Mouse (Mus musculus) forebrain, embryonic 16.5 days (tissue): ENCODE measurements around the gene Gm10642. TPM values are rescaled to one million over a fixed set of nuclear protein-coding genes. Genes with fewer than 3 reads are reported as not detected.

Experiments
- ATAC-seq: fragments of 200-750 bp; cut with Nextera tagmentation; 2 replicates; pipeline ENCODE4 v1.8.0; 2017; ENCODE audit warnings: mild to moderate bottlenecking, moderate library complexity
- H3K27ac ChIP-seq: fragments of 300-500 bp; sonication (generic); 2 replicates; pipeline ENCODE4 v1.5.1; 2014; ENCODE audit warnings: low read length, control low read depth
- H3K27me3 ChIP-seq: fragments of 300-500 bp; sonication (generic); replicated peaks from 2 replicates; pipeline ENCODE4 v1.6.1; 2014; ENCODE audit warnings: low read length; ENCODE audit not compliant: control insufficient read depth, insufficient read depth
- H3K36me3 ChIP-seq: fragments of 300-500 bp; sonication (generic); 2 replicates; pipeline ENCODE4 v1.6.1; 2014; ENCODE audit not compliant: control insufficient read depth, insufficient read depth
- H3K4me1 ChIP-seq: fragments of 300-500 bp; sonication (generic); replicated peaks from 2 replicates; pipeline ENCODE4 v1.6.1; 2014; ENCODE audit warnings: low read length; ENCODE audit not compliant: control insufficient read depth, insufficient read depth
- H3K4me2 ChIP-seq: fragments of 300-500 bp; sonication (generic); 2 replicates; pipeline ENCODE4 v1.6.1; 2014; ENCODE audit warnings: mild to moderate bottlenecking, low read length, control low read depth
- H3K4me3 ChIP-seq: fragments of 300-500 bp; sonication (generic); replicated peaks from 2 replicates; pipeline ENCODE4 v1.5.1; 2014; ENCODE audit warnings: mild to moderate bottlenecking, low read length, control low read depth
- H3K9ac ChIP-seq: fragments of 300-500 bp; sonication (generic); replicated peaks from 2 replicates; pipeline ENCODE4 v1.6.1; 2014; ENCODE audit warnings: low read depth, low read length, control low read depth
- H3K9me3 ChIP-seq: fragments of 300-500 bp; sonication (generic); 2 replicates; pipeline ENCODE4 v1.6.1; 2016; ENCODE audit warnings: low read length; ENCODE audit not compliant: control insufficient read depth
- WGBS: fragments of 180-500 bp; shearing (Covaris S2); extraction: QIAGEN DNeasy Blood & Tissue Kit; methylation state at CpG from one replicate; pipeline ENCODE4 v1.1.7; 2014; 5-methylcytosine and 5-hydroxymethylcytosine counted together
- polyA plus RNA-seq: library from polyadenylated mRNA; unstranded; fragments of >200 nt; fragmentation: Nextera tagmentation; extraction: Ambion mirVana; gene quantifications from 2 replicates; pipeline ENCODE4 v1.2.1, GENCODE M21; 2015

The Gm10642 gene
- polyA plus RNA-seq, 1 experiment from 2014 or later = 0.37 TPM

DNA sequence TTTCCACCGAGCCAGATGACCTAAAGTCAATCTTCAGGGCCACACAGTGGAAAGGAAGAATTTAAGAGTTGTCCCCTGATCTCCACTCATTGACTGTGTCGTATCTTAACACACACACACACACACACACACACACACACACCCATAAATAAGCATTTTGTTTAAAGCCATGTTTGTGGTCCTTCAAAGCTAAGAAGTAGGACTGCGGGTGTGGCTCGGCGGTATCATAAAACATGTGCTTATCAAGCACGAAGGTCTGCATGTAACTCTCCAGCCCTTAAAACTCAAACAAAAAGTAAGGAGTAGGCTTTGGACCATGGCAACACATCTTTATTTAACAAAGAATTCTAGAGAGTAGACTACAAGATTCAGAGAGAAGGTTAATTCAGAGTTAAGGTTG lies 14.3 kb downstream of the Gm10642 start:
- Histone ChIP-seq H3K9ac (no peak overlapping the region), H3K36me3 (no peaks in the 10 kb centered on the region), H3K27me3 (no peaks in the 10 kb centered on the region), H3K4me1 (no peaks in the 10 kb centered on the region), H3K4me3 (no peak overlapping the region), H3K27ac (no peak overlapping the region), H3K4me2 (no peak overlapping the region), H3K9me3 (no peaks in the 10 kb centered on the region)
- ATAC-seq = no peak
- WGBS = 95% methylated on average over 6 of the region's 6 CpGs

- ATAC-seq = no peak
- no peak overlapping the region for H3K27ac ChIP-seq
- H3K4me3 ChIP-seq = no peak overlapping the region
- 74% methylated on average over 6 of the region's 6 CpGs for WGBS
- no peaks in the 10 kb centered on the region for H3K27me3 ChIP-seq
- H3K4me2 ChIP-seq = no peak overlapping the region
- H3K4me1 ChIP-seq = no peaks in the 10 kb centered on the region
- no peak overlapping the region for H3K9ac ChIP-seq
- H3K9me3 ChIP-seq = no peaks in the 10 kb centered on the region
- no peaks in the 10 kb centered on the region for H3K36me3 ChIP-seq
Observed at GRCm38 (mm10) chr9:70671278-70671677, 15.2 kb downstream of the Gm10642 start.

GRCm38 (mm10) chr9:70671772-70672579 lies 15.9 kb downstream of the Gm10642 start:
- 52% methylated on average over 10 of the region's 10 CpGs for WGBS
- Histone ChIP-seq H3K36me3 (no peaks in the 10 kb centered on the region), H3K4me2 (no peak overlapping the region), H3K27me3 (no peaks in the 10 kb centered on the region), H3K27ac (no peak overlapping the region), H3K9me3 (no peaks in the 10 kb centered on the region), H3K4me1 (no peaks in the 10 kb centered on the region), H3K4me3 (no peak overlapping the region), H3K9ac (no peak overlapping the region)
- no peak for ATAC-seq

- no peak overlapping the region for H3K4me3 ChIP-seq
- WGBS = 92% methylated on average over 4 of the region's 4 CpGs
Observed at GRCm38 (mm10) chr9:70673656-70674055, 17.6 kb downstream of the Gm10642 start.

GRCm38 (mm10) chr9:70675117-70675516 lies 19.1 kb downstream of the Gm10642 start:
- H3K4me2 ChIP-seq = no peak overlapping the region
- H3K9me3 ChIP-seq = no peaks in the 10 kb centered on the region
- WGBS = 85% methylated on average over 4 of the region's 4 CpGs
- H3K27me3 ChIP-seq = no peaks in the 10 kb centered on the region
- no peak for ATAC-seq
- 0 out of 2 replicates have a peak, but pooled peaks cover 3% of the 10 kb centered on the region for H3K4me1 ChIP-seq
- no peak overlapping the region for H3K27ac ChIP-seq
- H3K36me3 ChIP-seq = no peaks in the 10 kb centered on the region
- H3K9ac ChIP-seq = no peak overlapping the region
- no peak overlapping the region for H3K4me3 ChIP-seq

More at GRCm38 (mm10) chr9:70673656-70674055, 17.6 kb downstream of the Gm10642 start:
- Histone ChIP-seq H3K27ac (no peak overlapping the region), H3K27me3 (no peaks in the 10 kb centered on the region), H3K4me2 (no peak overlapping the region), H3K9me3 (no peaks in the 10 kb centered on the region), H3K4me1 (0 out of 2 replicates have a peak, but pooled peaks cover 3% of the 10 kb centered on the region), H3K9ac (no peak overlapping the region), H3K36me3 (no peaks in the 10 kb centered on the region)
- ATAC-seq = no peak

GRCm38 (mm10) chr9:70675961-70676360 lies 19.9 kb downstream of the Gm10642 start:
- WGBS = 84% methylated on average over 5 of the region's 5 CpGs
- peaks cover 6% of the 10 kb centered on the region for H3K4me1 ChIP-seq
- no peak for ATAC-seq

GRCm38 (mm10) chr9:70678682-70679131 lies 22.7 kb downstream of the Gm10642 start, which contains the start of gene Adam10:
Gene Adam10, plus strand, starts transcription at chr9:70678997.
- H3K4me3 ChIP-seq = peak within 1 kb of the TSS; percentile 96
- H3K27ac ChIP-seq = peak within 1 kb of the TSS; percentile 97
- 0% methylated on average over 31 of the region's 48 CpGs for WGBS
- peaks cover 17% of the 10 kb centered on the region for H3K4me1 ChIP-seq
- peak within 1 kb of the TSS; percentile 94 for H3K9ac ChIP-seq
- no peaks in the 10 kb centered on the region for H3K9me3 ChIP-seq
- peak within 1 kb of the TSS; percentile 77 for H3K4me2 ChIP-seq
- H3K36me3 ChIP-seq = no peaks in the 10 kb centered on the region
- ATAC-seq = peak; percentile 99
- H3K27me3 ChIP-seq = no peaks in the 10 kb centered on the region

More at GRCm38 (mm10) chr9:70675961-70676360, 19.9 kb downstream of the Gm10642 start:
- Histone ChIP-seq H3K4me3 (no peak overlapping the region), H3K36me3 (no peaks in the 10 kb centered on the region), H3K27ac (no peak overlapping the region), H3K9me3 (no peaks in the 10 kb centered on the region), H3K4me2 (no peak overlapping the region), H3K9ac (no peak overlapping the region), H3K27me3 (no peaks in the 10 kb centered on the region)

GRCm38 (mm10) chr9:70679132-70680091 lies 23.4 kb downstream of the Gm10642 start:
- H3K9me3 ChIP-seq = no peaks in the 10 kb centered on the region
- no peaks in the 10 kb centered on the region for H3K36me3 ChIP-seq
- WGBS = under 1% methylated on average over 102 of the region's 103 CpGs
- ATAC-seq = peak; percentile 65
- H3K27me3 ChIP-seq = no peaks in the 10 kb centered on the region
- peak overlapping the region; percentile 96 for H3K4me3 ChIP-seq
- peaks cover 17% of the 10 kb centered on the region for H3K4me1 ChIP-seq
- peak overlapping the region; percentile 77 for H3K4me2 ChIP-seq
- peak overlapping the region; percentile 94 for H3K9ac ChIP-seq
- H3K27ac ChIP-seq = peak overlapping the region; percentile 97

DNA sequence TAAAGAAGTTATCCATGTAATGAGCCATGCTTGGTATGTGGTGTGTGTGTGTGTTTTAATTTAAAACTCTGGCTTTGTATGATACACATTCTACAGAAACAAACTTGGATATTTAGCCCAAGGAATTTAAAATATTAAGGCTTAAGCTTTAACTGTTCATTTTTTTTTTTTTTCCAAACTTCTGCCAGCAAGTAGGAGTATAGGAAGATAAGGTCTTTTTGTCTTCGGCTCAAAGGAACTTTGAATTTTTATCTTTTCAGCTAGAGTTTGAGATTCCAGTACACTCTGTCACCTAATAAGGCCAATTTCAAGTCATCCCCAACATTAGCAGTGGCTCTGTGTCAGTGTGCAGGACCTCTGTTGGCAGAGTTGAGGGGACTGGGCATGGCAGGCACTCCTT lies 26.2 kb downstream of the Gm10642 start:
- H3K4me1 ChIP-seq = peaks cover 17% of the 10 kb centered on the region
- no peak overlapping the region for H3K4me2 ChIP-seq
- H3K36me3 ChIP-seq = no peaks in the 10 kb centered on the region
- no peaks in the 10 kb centered on the region for H3K9me3 ChIP-seq
- H3K9ac ChIP-seq = no peak overlapping the region
- H3K27ac ChIP-seq = no peak overlapping the region
- H3K27me3 ChIP-seq = no peaks in the 10 kb centered on the region
- no peak overlapping the region for H3K4me3 ChIP-seq
- WGBS = 78% methylated on average over 1 of the region's 1 CpGs
- no peak for ATAC-seq
